Mouse (Mus musculus): ENCODE results near the gene Gcn1l1. TPM values are rescaled to one million over a fixed set of nuclear protein-coding genes. Genes with fewer than 3 reads are reported as not detected.

Gcn1l1 gene
- total and polyA plus RNA-seq, 3 experiments: 88.2 to 123 (median 93.8) TPM

DNA sequence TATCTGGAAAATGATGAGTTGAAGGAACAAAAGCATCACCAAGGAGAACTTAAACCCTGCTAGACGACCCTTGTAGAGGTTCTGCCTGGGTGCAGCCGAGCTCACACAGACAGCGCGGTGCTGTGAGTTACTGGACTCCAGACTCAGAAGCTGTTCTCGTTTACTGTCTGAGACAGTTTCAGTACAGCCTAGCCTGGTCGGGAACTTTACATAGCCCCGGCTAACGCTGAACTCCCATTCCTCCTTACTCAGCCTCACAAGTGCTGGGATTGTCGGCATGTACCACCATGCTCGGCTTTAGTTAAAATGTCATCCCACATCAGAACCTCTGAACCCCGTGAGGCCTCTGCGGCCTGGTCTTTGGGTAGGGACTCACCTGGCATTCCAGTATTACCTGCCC is 103.9 kb downstream of the Gcn1l1 start:
- H3K9me3 ChIP-seq (replicated peaks; ENCODE audit: insufficient read depth, low read length): no peaks in the 10 kb centered on the region
- H3K27ac ChIP-seq (ENCODE audit: control insufficient read depth, low read depth, low read length): no peak overlapping the region
- H3K4me3 ChIP-seq (ENCODE audit: control insufficient read depth in 1 of 2, insufficient read depth in 1 of 2, low read depth in 2 of 2, low read length in 2 of 2): no peak overlapping the region
- no peak for DNase-seq (ENCODE audit: low read depth, low spot score)
- TF ChIP-seq CTCF (IDR thresholded peaks at IDR 0.05 in 2 of 3, conservative IDR thresholded peaks at IDR 0.05 in 1 of 3; ENCODE audit: control insufficient read depth in 1 of 3, insufficient read depth in 1 of 3, low read depth in 2 of 3, low read length in 3 of 3, poor library complexity in 1 of 3, severe bottlenecking in 1 of 3): no peak
- no peak for TF ChIP-seq TCF12 (IDR thresholded peaks at IDR 0.05; ENCODE audit: low read depth, low read length)
- no peaks in the 10 kb centered on the region for H3K36me3 ChIP-seq (ENCODE audit: control insufficient read depth in 1 of 2, insufficient read depth in 2 of 2, low read length in 2 of 2)
- H3K4me1 ChIP-seq (ENCODE audit: control insufficient read depth in 1 of 2, insufficient read depth in 2 of 2, low read length in 2 of 2): no peaks in the 10 kb centered on the region
- H3K9ac ChIP-seq (ENCODE audit: control insufficient read depth, low read depth, low read length, poor library complexity, severe bottlenecking): no peak overlapping the region
- H3K79me2 ChIP-seq (ENCODE audit: control insufficient read depth, insufficient read depth, low read length, poor library complexity): no peaks in the 10 kb centered on the region
- H3K27me3 ChIP-seq (ENCODE audit: control insufficient read depth in 1 of 2, insufficient read depth in 2 of 2, low read length in 2 of 2): no peaks in the 10 kb centered on the region

DNA sequence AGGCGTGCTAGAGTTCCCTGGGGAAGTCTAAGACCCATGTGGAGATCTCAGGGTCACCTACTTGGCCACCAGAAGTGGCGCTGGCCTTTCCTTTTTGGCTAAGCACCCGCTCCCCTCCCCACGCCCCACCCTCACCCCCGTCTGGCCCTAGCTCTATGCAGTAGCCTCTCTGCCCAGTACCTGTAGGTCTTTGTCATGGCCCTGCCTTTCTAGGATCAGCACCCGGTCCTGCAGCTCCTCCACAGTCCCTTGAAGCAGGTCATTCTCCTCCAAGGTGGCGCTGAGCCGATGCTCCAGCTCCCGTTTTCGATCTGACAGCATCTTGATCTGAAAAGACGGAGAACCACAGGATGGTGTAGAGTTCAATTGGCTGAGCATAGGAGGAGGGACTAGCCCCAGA is 104.9 kb downstream of the Gcn1l1 start:
- Histone ChIP-seq H3K79me2 (ENCODE audit: control insufficient read depth, insufficient read depth, low read length, poor library complexity) (no peaks in the 10 kb centered on the region), H3K27me3 (ENCODE audit: control insufficient read depth in 1 of 2, insufficient read depth in 2 of 2, low read length in 2 of 2) (no peaks in the 10 kb centered on the region), H3K9ac (ENCODE audit: control insufficient read depth, low read depth, low read length, poor library complexity, severe bottlenecking) (no peak overlapping the region), H3K9me3 (replicated peaks; ENCODE audit: insufficient read depth, low read length) (no peaks in the 10 kb centered on the region), H3K27ac (ENCODE audit: control insufficient read depth, low read depth, low read length) (no peak overlapping the region), H3K4me3 (ENCODE audit: control insufficient read depth in 1 of 2, insufficient read depth in 1 of 2, low read depth in 2 of 2, low read length in 2 of 2) (no peak overlapping the region), H3K4me1 (ENCODE audit: control insufficient read depth in 1 of 2, insufficient read depth in 2 of 2, low read length in 2 of 2) (no peaks in the 10 kb centered on the region), H3K36me3 (ENCODE audit: control insufficient read depth in 1 of 2, insufficient read depth in 2 of 2, low read length in 2 of 2) (no peaks in the 10 kb centered on the region)
- DNase-seq (ENCODE audit: low read depth, low spot score): no peak
- TF ChIP-seq USF1 (IDR thresholded peaks at IDR 0.05; ENCODE audit: low read depth, low read length) (no peak), KAT2A (conservative IDR thresholded peaks at IDR 0.05; ENCODE audit: low read depth, low read length) (no peak), UBTF (IDR thresholded peaks at IDR 0.05; ENCODE audit: borderline replicate concordance, insufficient read depth, low read depth, low read length) (no peak), MAFK (IDR thresholded peaks at IDR 0.05; ENCODE audit: borderline replicate concordance, low read depth, low read length) (no peak), POLR2AphosphoS2 (IDR thresholded peaks at IDR 0.05; ENCODE audit: low read length) (no peak), CHD1 (IDR thresholded peaks at IDR 0.05; ENCODE audit: low read depth, low read length) (no peak), TBP (IDR thresholded peaks at IDR 0.05; ENCODE audit: low read depth, low read length) (no peak), ZC3H11A (IDR thresholded peaks at IDR 0.05; ENCODE audit: low read depth, low read length) (no peak), JUND (IDR thresholded peaks at IDR 0.05; ENCODE audit: low read depth, low read length) (no peak)

DNA sequence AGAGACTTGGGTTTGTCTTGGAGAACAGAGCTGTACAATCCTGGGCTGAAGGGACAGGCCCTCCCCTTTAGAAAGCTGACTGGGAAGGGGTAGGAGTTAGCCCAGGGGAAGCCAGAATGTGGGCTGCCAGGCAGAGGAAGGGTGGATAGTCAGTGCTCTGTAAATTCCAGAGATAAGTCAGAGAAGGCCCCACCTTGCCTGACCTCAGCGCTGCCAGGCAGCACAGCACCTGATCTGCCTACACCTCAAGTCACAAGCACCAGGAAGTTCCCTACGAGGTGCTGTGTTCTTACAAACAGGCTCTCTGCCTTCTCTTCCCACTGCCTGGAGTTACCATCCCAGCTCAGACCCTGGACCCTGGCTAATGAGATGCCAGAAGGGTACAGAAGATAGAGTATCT is 105.4 kb downstream of the Gcn1l1 start:
- H3K4me1 ChIP-seq (ENCODE audit: control insufficient read depth in 1 of 2, insufficient read depth in 2 of 2, low read length in 2 of 2): no peaks in the 10 kb centered on the region
- H3K9me3 ChIP-seq (replicated peaks; ENCODE audit: insufficient read depth, low read length): no peaks in the 10 kb centered on the region
- H3K4me3 ChIP-seq (ENCODE audit: control insufficient read depth in 1 of 2, insufficient read depth in 1 of 2, low read depth in 2 of 2, low read length in 2 of 2): no peak overlapping the region
- H3K27ac ChIP-seq (ENCODE audit: control insufficient read depth, low read depth, low read length): no peak overlapping the region
- no peak overlapping the region for H3K9ac ChIP-seq (ENCODE audit: control insufficient read depth, low read depth, low read length, poor library complexity, severe bottlenecking)
- no peaks in the 10 kb centered on the region for H3K36me3 ChIP-seq (ENCODE audit: control insufficient read depth in 1 of 2, insufficient read depth in 2 of 2, low read length in 2 of 2)
- H3K79me2 ChIP-seq (ENCODE audit: control insufficient read depth, insufficient read depth, low read length, poor library complexity): no peaks in the 10 kb centered on the region
- TF ChIP-seq GABPA (IDR thresholded peaks at IDR 0.05; ENCODE audit: low read depth, low read length) (no peak), MYC (IDR thresholded peaks at IDR 0.05; ENCODE audit: low read depth, low read length) (no peak), MEF2A (IDR thresholded peaks at IDR 0.05; ENCODE audit: extremely low read depth, insufficient replicate concordance, low read depth, low read length, poor library complexity, severe bottlenecking) (no peak), E2F4 (IDR thresholded peaks at IDR 0.05; ENCODE audit: borderline replicate concordance, low read depth, low read length) (no peak), MYB (IDR thresholded peaks at IDR 0.05; ENCODE audit: low read depth, low read length) (no peak), MAX (IDR thresholded peaks at IDR 0.05; ENCODE audit: low read length) (no peak), TBP (IDR thresholded peaks at IDR 0.05; ENCODE audit: low read depth, low read length) (no peak), TCF12 (IDR thresholded peaks at IDR 0.05; ENCODE audit: low read depth, low read length) (no peak), UBTF (IDR thresholded peaks at IDR 0.05; ENCODE audit: borderline replicate concordance, insufficient read depth, low read depth, low read length) (no peak), RCOR1 (IDR thresholded peaks at IDR 0.05; ENCODE audit: low read depth, low read length) (no peak), SIN3A (IDR thresholded peaks at IDR 0.05; ENCODE audit: low read length) (no peak), GATA1 (IDR thresholded peaks at IDR 0.05; ENCODE audit: low read depth, low read length) (no peak), RAD21 (IDR thresholded peaks at IDR 0.05; ENCODE audit: low read depth, low read length) (no peak), JUND (IDR thresholded peaks at IDR 0.05; ENCODE audit: low read depth, low read length) (no peak), POLR2A (IDR thresholded peaks at IDR 0.05; ENCODE audit: control insufficient read depth in 1 of 2, insufficient read depth in 1 of 2, low read depth in 1 of 2, low read length in 2 of 2, poor library complexity in 1 of 2) (no peak), CHD1 (IDR thresholded peaks at IDR 0.05; ENCODE audit: low read depth, low read length) (no peak)
- H3K27me3 ChIP-seq (ENCODE audit: control insufficient read depth in 1 of 2, insufficient read depth in 2 of 2, low read length in 2 of 2): no peaks in the 10 kb centered on the region
- no peak for DNase-seq (ENCODE audit: low read depth, low spot score)
